Mouse (Mus musculus): Measurements from ENCODE around the gene Vmn1r51.
"Not testable (repeated sequence)": the region's sequence is repeated elsewhere in the genome, so short reads cannot be mapped to it uniquely, and the experiment has no call there.

Vmn1r51 gene

GRCm38 (mm10) chr6:90122296-90122695 lies at the start of gene Vmn1r51:
Gene Vmn1r51 (plus strand): TSS chr6:90122596.
- DNase-seq (ENCODE audit: low read depth): not testable (repeated sequence)

- no peak for DNase-seq (ENCODE audit: low read depth)
These were observed 44.0 kb upstream of the Vmn1r51 start, which contains the start of gene Vmn1r49 for GRCm38 (mm10) chr6:90078406-90078805. Gene Vmn1r49 (minus strand): TSS chr6:90078506.

GRCm38 (mm10) chr6:90100566-90100965 lies 21.8 kb upstream of the Vmn1r51 start:
- DNase-seq (ENCODE audit: low read depth): no peak

GRCm38 (mm10) chr6:90101130-90101529 lies 21.3 kb upstream of the Vmn1r51 start, which contains the start of gene Vmn1r50:
Gene Vmn1r50 (plus strand): TSS chr6:90101430.
- no peak for DNase-seq (ENCODE audit: low read depth)

- no peak for DNase-seq (ENCODE audit: low read depth)
These were observed 37.7 kb downstream of the Vmn1r51 start for GRCm38 (mm10) chr6:90160139-90160538.

- no peak for DNase-seq (ENCODE audit: low read depth)
These were observed 52.1 kb downstream of the Vmn1r51 start, which contains the start of gene Vmn1r52 for GRCm38 (mm10) chr6:90174508-90174907. Gene Vmn1r52 (plus strand): TSS chr6:90174808.
